Mouse (Mus musculus): Measurements from ENCODE around the gene Stk11. TPM values are rescaled to one million over a fixed set of nuclear protein-coding genes. Genes with fewer than 3 reads are reported as not detected.

Stk11 gene
- polyA plus RNA-seq, 1 experiment = 104 TPM

DNA sequence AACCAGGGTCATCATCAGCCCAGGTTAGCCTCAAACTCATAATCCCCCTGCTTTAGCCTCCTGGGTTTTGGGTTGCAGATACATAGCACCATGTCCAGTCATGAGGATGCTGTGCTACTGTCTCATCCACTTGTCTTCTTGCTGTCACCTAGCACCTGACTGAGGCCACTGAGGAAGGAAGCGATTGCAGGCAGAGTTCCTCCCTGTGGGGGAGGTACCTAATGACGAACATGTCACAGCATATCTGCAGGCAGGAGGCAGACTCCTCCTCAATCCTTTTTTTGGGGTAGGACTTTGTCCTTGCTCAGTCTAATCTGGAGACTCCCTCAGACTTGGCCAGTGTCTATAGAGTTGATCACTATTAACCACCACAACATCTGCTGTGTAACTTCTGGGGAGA lies 6.0 kb downstream of the Stk11 start:
- H3K27ac ChIP-seq (ENCODE audit: insufficient read depth, low read depth, low read length) = no peak overlapping the region
- no peak overlapping the region for H3K4me3 ChIP-seq (ENCODE audit: insufficient read depth, low read length)
- H3K4me1 ChIP-seq (ENCODE audit: control insufficient read depth, insufficient read depth, low read length) = peaks cover 18% of the 10 kb centered on the region
- TF ChIP-seq POLR2A (IDR thresholded peaks at IDR 0.05; ENCODE audit: borderline replicate concordance, low read depth, low read length) = no peak
- TF ChIP-seq CTCF (IDR thresholded peaks at IDR 0.05; ENCODE audit: low read depth, low read length) = no peak

DNA sequence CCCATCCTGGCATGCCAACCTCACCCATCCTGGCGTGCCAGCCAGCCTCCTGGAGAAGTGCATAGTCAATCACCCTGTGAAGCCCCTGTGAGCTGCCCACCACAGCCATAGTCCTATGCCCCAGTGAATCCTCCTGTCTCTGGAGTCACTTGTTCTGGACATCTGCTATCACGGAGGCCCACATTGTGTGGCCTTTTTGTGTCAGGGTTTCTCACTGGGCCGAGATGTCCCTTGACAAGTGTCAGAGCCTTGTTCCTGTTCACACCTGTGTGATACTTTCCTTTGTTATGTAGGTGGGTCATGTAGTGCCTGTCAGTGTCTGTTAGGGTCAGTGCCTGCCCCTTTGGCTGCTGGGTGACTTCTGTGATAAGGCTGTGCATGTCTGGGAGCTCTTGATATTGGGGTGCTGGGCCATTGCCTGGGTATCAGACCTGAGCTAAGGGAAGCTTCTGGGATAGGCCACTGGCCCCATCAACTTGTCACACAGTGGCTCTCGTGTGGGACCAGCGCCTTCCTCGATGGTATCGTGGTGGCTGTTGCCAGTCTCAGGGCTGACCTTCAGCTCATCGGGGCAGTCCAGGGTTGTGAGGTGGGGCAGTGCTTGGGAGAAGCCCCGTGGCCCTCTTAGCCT lies 8.4 kb downstream of the Stk11 start:
- TF ChIP-seq CTCF (IDR thresholded peaks at IDR 0.05; ENCODE audit: low read depth, low read length) (no peak), POLR2A (IDR thresholded peaks at IDR 0.05; ENCODE audit: borderline replicate concordance, low read depth, low read length) (no peak)
- Histone ChIP-seq H3K4me1 (ENCODE audit: control insufficient read depth, insufficient read depth, low read length) (peaks cover 13% of the 10 kb centered on the region), H3K4me3 (ENCODE audit: insufficient read depth, low read length) (no peak overlapping the region), H3K27ac (ENCODE audit: insufficient read depth, low read depth, low read length) (no peak overlapping the region)

DNA sequence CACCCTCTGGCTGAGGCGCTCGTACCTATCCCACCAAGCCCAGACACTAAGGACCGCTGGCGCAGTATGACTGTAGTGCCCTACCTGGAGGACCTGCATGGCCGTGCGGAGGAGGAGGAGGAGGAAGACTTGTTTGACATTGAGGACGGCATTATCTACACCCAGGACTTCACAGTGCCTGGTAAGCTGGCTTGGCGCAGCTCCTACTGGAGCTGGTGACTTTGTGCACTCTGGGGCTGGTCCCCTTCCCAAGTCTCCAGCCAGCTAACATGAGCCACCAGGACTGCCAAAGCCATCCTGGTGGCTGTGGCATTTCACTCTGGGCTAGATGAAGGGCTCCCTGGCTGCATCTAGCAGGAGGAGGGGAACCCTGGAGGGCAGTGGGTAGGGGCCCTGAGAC lies 12.3 kb downstream of the Stk11 start:
- TF ChIP-seq POLR2A (IDR thresholded peaks at IDR 0.05; ENCODE audit: borderline replicate concordance, low read depth, low read length) (no peak), CTCF (IDR thresholded peaks at IDR 0.05; ENCODE audit: low read depth, low read length) (no peak)
- H3K27ac ChIP-seq (ENCODE audit: insufficient read depth, low read depth, low read length) = no peak overlapping the region
- H3K4me3 ChIP-seq (ENCODE audit: insufficient read depth, low read length) = no peak overlapping the region
- no peaks in the 10 kb centered on the region; the same call in 1 of the 2 replicates for H3K4me1 ChIP-seq (ENCODE audit: control insufficient read depth, insufficient read depth, low read length)

DNA sequence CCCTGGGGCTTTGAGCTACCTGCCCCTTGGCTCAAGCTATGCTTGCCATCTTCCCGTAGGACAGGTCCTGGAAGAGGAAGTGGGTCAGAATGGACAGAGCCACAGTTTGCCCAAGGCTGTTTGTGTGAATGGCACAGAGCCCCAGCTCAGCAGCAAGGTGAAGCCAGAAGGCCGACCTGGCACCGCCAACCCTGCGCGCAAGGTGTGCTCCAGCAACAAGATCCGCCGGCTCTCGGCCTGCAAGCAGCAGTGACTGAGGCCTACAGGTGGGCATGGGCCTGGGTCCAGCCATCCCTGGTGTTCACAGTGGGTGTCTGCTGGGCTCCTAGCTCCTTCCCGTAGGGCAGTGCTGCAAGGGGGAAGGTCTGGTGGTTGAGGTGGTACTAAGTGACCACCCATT lies 14.2 kb downstream of the Stk11 start:
- TF ChIP-seq POLR2A (IDR thresholded peaks at IDR 0.05; ENCODE audit: borderline replicate concordance, low read depth, low read length) (no peak), CTCF (IDR thresholded peaks at IDR 0.05; ENCODE audit: low read depth, low read length) (no peak)
- H3K27ac ChIP-seq (ENCODE audit: insufficient read depth, low read depth, low read length) = no peak overlapping the region
- no peak overlapping the region for H3K4me3 ChIP-seq (ENCODE audit: insufficient read depth, low read length)
- peaks cover 2% of the 10 kb centered on the region; the same call in 1 of the 2 replicates for H3K4me1 ChIP-seq (ENCODE audit: control insufficient read depth, insufficient read depth, low read length)

DNA sequence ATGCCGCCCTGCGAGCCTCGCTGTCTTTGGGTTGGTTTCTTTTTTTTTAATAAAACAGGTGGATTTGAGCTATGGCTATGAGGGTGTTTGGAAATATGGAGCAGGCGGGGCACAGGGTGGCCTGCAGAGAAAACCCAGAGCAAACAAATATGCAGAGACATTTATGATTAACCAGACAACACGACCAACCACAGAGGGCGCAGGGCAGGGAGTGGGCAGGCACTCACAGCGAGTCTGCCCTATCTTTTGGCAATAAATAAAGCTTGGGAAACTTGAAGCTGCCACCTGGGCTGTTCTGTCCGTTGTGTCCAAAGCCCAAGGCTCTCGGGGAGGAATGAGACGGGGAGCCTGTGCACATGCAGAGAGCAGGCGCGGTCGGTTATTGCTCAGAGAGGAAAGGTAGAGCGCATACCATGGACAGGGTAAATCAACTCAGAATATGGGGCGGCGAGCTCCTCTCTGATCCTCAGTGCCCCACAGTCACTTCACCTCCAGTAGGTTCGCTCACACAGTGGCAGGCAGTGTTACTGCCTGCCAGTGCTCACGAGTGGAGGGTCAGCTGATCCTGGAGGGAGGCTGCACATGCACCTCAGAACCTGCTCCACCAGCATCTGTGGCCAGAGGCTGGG lies 14.9 kb downstream of the Stk11 start:
- Histone ChIP-seq H3K4me1 (ENCODE audit: control insufficient read depth, insufficient read depth, low read length) (peaks cover 2% of the 10 kb centered on the region; the same call in 1 of the 2 replicates), H3K4me3 (ENCODE audit: insufficient read depth, low read length) (no peak overlapping the region), H3K27ac (ENCODE audit: insufficient read depth, low read depth, low read length) (no peak overlapping the region)
- no peak for TF ChIP-seq POLR2A (IDR thresholded peaks at IDR 0.05; ENCODE audit: borderline replicate concordance, low read depth, low read length)
- TF ChIP-seq CTCF (IDR thresholded peaks at IDR 0.05; ENCODE audit: low read depth, low read length) = no peak

DNA sequence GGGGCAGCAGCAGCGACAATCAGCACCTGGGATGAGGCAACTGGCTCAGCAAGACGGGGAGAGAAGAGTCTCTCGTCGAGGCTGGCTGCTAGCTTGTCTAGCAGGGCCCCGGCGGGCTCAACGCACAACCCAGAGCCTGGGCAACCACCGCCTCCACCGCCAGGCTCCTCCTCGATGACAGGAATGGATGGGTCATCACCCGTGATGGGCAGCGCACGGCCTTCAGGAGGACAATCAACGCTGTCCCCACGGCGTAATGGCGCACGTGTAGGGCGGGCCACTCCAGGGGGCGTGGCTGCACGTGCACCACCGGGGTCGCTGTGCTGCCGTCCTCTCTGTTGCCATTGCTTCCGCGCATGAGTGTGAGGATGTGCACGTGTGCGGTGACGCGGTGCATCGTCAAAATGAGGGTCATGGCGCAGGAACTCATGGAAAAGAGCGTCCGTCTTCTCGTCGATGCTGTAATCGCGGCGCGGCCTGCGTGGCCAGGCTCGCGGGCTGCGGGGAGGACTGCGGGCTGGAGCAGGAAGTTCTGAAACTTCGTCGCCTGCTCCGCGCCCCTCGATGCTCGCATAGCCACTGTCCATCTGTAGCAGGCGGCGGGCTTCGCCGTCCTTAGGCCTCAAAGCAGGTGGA lies 15.8 kb downstream of the Stk11 start:
- Histone ChIP-seq H3K4me1 (ENCODE audit: control insufficient read depth, insufficient read depth, low read length) (peaks cover 2% of the 10 kb centered on the region; the same call in 1 of the 2 replicates), H3K27ac (ENCODE audit: insufficient read depth, low read depth, low read length) (no peak overlapping the region), H3K4me3 (ENCODE audit: insufficient read depth, low read length) (no peak overlapping the region)
- no peak for TF ChIP-seq POLR2A (IDR thresholded peaks at IDR 0.05; ENCODE audit: borderline replicate concordance, low read depth, low read length)
- TF ChIP-seq CTCF (IDR thresholded peaks at IDR 0.05; ENCODE audit: low read depth, low read length) = no peak

DNA sequence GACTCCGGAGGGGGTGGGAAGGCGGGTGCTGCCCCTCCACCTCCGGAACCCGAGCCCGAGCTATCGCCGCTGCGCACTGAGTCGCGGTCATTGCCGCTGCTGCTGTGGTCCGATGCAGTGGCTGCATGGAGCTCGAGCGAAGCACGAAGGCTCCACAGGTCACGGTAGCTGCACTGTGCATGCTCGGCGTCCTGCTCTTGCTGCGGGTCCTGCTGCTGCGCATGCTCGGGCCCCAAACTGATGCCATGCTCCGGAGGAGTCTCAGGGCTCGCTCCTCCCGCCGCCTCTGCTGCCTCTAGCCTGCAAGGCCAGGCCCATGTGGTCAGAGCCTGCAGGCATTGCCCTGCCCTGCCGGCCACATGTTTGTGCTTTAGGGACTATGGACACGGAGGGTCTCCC lies 16.3 kb downstream of the Stk11 start:
- no peak overlapping the region for H3K4me3 ChIP-seq (ENCODE audit: insufficient read depth, low read length)
- H3K4me1 ChIP-seq (ENCODE audit: control insufficient read depth, insufficient read depth, low read length) = peaks cover 2% of the 10 kb centered on the region; the same call in 1 of the 2 replicates
- no peak overlapping the region for H3K27ac ChIP-seq (ENCODE audit: insufficient read depth, low read depth, low read length)
- TF ChIP-seq POLR2A (IDR thresholded peaks at IDR 0.05; ENCODE audit: borderline replicate concordance, low read depth, low read length) (no peak), CTCF (IDR thresholded peaks at IDR 0.05; ENCODE audit: low read depth, low read length) (no peak)

DNA sequence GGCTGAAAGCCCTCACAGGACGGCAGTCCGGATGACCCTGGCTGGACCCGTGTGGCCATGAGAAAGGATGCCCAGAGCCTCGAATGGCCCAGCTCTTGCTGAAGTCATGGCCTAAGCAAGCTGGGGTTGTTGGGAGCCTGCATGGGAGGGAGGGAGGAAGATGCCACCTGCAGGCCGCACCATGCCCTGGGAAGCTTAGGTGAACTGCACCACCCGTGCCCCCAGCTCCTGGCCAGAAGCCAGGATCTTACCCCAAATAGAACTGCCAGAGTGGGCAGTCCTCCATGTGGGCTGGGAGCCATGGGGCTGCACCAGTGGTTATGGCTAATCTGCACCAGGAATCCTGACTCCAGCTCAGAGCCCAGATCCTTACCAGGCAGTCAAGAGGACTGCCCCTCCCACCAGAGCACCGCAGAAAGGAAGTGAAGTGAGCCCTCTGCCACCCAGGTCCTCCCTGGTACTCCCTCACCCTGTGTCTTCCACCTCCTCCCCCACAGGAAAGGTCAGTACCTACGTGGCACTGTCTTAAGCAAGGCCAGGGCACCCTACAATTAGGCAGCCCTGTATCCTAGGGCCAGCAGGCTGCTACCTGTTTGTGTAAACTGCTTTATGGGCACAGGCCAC lies 17.7 kb downstream of the Stk11 start:
- no peak overlapping the region for H3K4me3 ChIP-seq (ENCODE audit: insufficient read depth, low read length)
- peaks cover 2% of the 10 kb centered on the region; the same call in 1 of the 2 replicates for H3K4me1 ChIP-seq (ENCODE audit: control insufficient read depth, insufficient read depth, low read length)
- no peak for TF ChIP-seq CTCF (IDR thresholded peaks at IDR 0.05; ENCODE audit: low read depth, low read length)
- no peak overlapping the region for H3K27ac ChIP-seq (ENCODE audit: insufficient read depth, low read depth, low read length)

DNA sequence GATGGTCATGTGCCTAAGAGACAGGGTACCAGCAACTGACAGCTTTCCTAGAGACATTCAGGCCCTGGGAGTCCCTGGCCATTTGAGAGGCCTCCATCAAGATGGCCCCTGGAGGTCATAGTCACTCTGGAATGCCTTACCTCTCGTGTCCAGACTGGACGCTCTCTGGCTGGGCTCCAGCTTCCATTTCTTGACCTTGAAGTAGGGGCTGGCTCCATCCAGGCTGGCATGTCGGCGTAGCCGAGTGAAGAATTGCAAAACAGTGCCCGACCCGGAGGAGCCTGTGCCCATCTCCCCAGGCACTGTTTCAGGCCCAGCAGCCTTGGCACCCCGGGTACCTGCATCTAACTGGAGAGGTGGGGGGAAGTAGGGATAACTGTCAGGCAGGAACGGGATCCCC lies 18.8 kb downstream of the Stk11 start:
- H3K27ac ChIP-seq (ENCODE audit: insufficient read depth, low read depth, low read length) = no peak overlapping the region
- H3K4me1 ChIP-seq (ENCODE audit: control insufficient read depth, insufficient read depth, low read length) = peaks cover 2% of the 10 kb centered on the region; the same call in 1 of the 2 replicates
- TF ChIP-seq POLR2A (IDR thresholded peaks at IDR 0.05; ENCODE audit: borderline replicate concordance, low read depth, low read length) = no peak
- no peak for TF ChIP-seq CTCF (IDR thresholded peaks at IDR 0.05; ENCODE audit: low read depth, low read length)
- H3K4me3 ChIP-seq (ENCODE audit: insufficient read depth, low read length) = no peak overlapping the region

DNA sequence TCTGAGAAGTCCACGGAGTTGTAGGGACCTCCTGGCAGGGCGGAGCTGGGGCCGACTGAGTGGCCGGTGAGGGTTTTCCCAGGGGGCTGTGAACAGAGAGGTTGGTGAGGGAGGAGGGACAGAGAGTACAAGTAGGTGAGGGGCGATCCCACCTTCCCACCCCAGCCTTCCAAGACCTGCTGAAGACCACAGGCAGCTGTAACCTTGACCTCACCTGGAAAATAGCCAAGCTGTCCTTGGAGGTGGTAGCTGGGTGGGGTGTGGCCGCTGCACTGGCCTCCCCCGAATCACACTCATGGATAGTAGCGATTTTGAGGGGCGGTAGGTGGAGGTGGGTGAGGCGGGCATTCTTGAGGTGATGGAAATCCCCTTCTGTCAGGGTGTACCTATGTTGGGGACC lies 19.6 kb downstream of the Stk11 start:
- no peak overlapping the region for H3K4me3 ChIP-seq (ENCODE audit: insufficient read depth, low read length)
- TF ChIP-seq CTCF (IDR thresholded peaks at IDR 0.05; ENCODE audit: low read depth, low read length) (no peak), POLR2A (IDR thresholded peaks at IDR 0.05; ENCODE audit: borderline replicate concordance, low read depth, low read length) (no peak)
- peaks cover 2% of the 10 kb centered on the region; the same call in 1 of the 2 replicates for H3K4me1 ChIP-seq (ENCODE audit: control insufficient read depth, insufficient read depth, low read length)
- H3K27ac ChIP-seq (ENCODE audit: insufficient read depth, low read depth, low read length) = no peak overlapping the region

Data from bone marrow macrophage, adult 2 months (primary cell).